Mouse (Mus musculus): ENCODE results near the gene Kcnip1.

Gene Kcnip1

GRCm38 (mm10) chr11:33980146-33980545, 12.8 kb downstream of the Kcnip1 start:
- no peak for DNase-seq

- DNase-seq = no peak
Measured at GRCm38 (mm10) chr11:33975121-33975520, 17.8 kb downstream of the Kcnip1 start.

- no peak for DNase-seq
Measured at GRCm38 (mm10) chr11:33974341-33975040, 18.5 kb downstream of the Kcnip1 start.

DNA sequence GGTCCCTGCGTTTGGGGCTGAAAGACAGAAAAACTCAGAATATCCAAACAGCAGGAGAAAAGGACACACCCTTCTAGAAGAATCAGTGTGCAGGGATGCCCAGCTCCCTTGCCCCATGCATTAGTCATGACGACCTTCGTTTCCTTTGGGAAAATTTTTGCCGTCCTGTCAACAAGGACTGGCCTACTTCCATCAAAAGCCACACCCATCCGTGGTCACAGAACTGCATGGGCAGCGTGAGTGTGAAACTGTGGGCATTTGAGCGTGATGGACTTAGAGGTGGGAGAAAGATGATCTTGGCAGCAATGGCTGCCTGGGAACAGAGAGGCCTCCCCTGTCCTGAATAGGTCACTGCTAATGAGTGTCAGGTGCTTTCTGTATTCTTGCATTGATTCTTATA, 20.8 kb downstream of the Kcnip1 start:
- no peak for DNase-seq

- no peak for DNase-seq
Measured at GRCm38 (mm10) chr11:33969199-33969598, 23.8 kb downstream of the Kcnip1 start.

GRCm38 (mm10) chr11:33967708-33968107, 25.2 kb downstream of the Kcnip1 start:
- DNase-seq = no peak

DNA sequence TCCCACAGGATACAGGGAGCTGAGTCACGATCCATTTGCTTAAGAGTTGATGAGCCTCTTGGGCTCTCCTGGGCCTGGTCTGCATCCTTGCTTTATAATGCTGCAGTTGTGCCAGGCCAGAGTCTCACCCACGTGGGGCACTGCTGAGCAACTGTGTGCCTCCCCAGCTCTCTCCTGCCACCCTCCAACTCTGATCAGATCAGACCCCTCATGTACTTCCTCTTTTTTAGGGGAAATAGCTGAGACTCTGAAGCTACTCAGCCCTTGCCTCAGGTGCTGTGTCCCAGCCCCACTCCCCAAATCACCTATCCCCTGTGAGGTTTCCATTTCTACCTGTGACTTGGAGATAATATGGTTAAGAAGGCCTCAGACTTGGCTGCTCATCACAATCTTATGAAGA, 27.6 kb downstream of the Kcnip1 start:
- no peak for DNase-seq

DNA sequence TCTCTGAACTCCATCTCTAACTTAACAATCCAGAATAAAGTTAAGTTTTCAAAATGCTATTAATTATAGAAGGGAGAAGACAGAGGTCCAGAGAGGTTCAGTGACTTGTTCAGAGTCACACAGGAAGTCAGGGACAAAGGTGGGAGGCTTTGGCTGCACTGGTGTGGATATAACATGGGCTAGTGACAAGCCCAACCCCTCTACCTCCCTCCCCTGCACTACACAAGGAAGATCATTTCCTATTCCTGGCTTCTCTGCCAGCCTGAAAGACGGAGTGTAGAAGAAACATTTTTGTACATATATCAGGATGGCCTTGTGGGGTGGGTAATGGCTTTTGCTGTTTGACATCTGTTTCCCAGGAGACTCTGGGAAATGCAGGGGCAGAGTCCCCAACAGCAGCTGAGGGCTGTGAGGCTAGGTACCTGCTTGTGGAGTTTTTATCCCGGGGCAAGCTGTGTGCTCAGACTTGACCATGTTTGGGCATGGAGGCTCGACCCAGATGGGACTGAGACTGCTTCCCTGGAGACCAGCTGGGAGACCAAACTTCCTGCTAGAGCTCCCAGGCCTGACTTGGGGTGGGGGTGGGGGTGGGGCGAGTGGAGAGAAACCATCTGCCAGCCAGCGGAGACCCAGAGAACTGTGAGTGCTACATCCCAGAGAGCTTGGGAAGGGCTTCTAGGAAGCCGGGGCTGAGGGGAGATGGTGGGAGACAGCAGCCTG, 30.1 kb downstream of the Kcnip1 start, which contains the start of gene Kcnmb1:
Gene Kcnmb1 (plus strand): TSS at position 326 of the 720 bp plus-strand sequence.
- DNase-seq = peak; percentile 12

DNA sequence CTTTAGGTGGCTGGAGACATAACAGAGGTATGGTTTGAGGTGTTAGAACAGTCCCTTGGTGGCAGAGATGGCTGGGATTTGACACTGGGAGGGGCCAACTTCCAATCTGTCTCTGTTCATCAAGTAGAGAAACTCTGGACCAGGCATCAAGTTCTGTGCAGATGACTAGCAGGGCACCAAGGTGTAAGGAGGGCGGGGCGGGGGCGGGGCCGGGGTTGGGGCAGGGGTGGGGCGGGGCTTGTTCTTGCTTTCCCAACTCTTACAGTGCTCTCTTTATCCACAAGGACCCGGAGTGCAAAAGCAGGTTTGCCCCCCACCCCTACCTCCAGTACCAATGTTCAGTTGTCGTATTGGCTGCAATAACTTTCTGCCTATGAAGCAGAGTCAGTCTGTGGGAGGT, 30.8 kb downstream of the Kcnip1 start:
- DNase-seq = no peak

- peak; percentile 49 for DNase-seq
Measured at GRCm38 (mm10) chr11:33958713-33959112, 34.2 kb downstream of the Kcnip1 start.

DNA sequence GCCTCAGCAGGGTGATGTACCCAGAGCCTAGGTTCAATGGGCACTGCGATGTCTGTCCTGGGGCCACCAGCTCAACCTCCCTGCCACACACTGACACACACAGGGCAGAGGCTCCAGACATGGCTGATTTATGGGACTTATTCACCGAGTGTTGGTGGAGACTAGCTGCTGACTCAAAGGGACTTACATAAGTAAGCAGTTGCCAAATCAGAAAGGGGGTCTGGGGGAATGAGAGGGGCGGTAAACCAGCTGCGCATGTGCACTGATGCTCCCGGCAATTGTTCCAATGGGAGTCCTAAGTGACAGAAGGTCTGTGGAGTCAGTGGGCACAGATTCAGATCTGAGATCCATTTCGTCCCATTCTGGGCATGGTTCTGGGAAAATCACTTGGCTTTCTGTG, 35.4 kb downstream of the Kcnip1 start:
- no peak for DNase-seq

DNA sequence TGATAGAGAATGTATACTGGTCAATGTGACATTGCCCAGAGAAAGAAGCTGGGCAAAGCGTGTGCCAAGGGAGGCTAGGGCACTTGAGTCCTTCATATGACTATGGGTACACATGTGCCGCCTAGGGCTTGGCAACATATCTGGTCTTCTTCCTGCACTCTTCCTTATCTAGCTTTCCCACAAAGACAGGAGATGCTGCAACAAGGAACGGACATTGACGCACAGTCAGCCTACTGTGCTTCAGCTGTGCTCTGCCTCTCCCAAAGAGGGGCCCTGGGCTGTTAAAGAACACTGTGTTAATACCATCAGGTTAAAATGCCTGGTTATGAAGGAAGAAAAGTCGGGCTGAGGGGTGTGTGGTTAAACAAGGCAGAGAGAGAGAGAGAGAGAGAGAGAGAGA, 36.3 kb downstream of the Kcnip1 start:
- DNase-seq = no peak

GRCm38 (mm10) chr11:33955982-33956381, 37.0 kb downstream of the Kcnip1 start:
- no peak for DNase-seq

DNA sequence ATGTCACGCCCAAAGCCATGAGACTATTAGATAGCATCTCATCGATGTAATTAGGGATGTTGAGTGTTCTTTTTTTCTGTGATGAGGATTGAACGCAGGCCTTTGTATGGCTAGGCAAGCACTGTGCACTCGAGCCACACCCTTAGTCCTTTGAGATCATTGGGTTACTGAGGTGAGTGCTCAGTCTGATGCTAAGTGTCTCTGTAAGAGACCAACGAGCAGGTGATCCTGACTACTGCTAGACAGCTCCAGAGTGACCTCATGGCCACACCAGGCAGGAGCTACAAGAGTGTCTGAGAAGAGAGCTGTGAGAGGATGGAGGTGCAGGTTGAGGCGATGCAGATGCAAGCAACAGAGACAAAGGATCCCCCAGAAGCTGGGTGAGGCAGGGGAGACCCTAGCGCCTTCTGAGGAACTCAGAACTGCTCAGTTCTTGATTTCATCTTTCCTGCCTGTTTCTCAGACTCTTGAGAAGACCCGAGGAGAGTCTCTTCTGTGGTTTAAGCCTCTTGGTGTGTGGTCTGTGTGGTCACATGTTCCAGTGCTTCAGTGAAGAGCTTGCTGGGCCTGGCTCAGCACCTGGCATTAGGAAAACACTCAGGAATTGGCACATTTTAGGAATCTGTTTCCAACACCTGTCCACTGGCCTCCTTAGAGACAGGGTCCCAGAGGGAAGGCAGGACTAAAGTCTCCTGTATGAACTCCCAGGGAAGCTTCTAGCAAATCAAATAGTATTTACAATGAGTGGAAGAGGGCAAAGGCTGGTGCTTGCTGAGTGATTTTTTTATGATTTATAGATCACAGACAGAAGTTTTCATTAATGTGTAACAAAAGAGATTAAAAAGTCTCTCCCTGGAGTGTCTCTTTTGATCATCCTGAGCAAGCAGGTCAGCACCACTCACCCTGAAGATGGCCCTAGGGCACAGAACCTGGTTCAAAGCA, 41.0 kb downstream of the Kcnip1 start:
- no peak for DNase-seq

- no peak for DNase-seq
Measured at GRCm38 (mm10) chr11:33951155-33951554, 41.8 kb downstream of the Kcnip1 start.

DNA sequence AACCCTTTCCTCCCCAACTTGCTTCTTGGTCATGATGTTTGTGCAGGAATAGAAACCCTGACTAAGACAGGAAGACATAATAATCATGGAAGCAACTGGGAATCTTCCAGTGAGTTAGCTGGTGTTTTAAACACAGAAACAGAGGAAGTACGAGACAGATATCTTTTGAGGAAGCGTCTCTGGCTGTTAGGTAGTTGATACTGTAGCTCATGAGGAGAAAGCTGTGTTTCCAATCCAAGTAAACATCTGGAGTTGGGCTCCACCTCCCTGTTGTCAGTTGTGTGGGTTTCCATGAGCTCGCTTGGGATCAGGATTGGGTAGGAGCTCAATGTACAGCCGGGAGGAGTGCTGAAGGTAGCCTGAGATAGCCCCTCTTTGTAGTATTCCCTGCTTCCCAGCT, 46.5 kb downstream of the Kcnip1 start:
- no peak for DNase-seq

DNA sequence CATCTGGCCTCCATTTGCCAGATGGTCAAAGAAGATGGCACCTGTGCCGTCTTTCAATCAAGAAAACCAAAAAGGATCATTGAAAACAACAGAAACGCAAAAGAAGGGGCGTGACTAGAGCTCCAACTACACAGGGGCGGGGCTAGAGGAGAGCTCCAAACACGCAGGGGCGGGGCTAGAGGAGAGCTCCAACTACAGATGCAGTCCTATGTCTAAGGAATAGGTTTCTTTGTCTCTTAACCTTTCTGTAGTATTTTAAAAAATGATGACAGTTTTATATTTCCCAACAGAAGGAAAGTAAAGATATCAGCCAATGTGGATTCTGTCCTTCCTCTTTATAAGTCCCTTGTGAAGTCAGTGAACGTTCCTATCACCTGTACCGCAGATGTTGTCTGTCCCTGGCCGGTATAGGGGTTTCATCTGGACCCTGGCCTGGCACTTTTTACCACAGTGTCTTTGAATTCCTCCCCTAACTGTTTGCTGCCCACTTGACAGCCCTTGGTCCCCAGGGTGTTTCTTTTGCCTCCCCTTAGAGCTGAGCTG, 48.1 kb downstream of the Kcnip1 start:
- DNase-seq = no peak

DNA sequence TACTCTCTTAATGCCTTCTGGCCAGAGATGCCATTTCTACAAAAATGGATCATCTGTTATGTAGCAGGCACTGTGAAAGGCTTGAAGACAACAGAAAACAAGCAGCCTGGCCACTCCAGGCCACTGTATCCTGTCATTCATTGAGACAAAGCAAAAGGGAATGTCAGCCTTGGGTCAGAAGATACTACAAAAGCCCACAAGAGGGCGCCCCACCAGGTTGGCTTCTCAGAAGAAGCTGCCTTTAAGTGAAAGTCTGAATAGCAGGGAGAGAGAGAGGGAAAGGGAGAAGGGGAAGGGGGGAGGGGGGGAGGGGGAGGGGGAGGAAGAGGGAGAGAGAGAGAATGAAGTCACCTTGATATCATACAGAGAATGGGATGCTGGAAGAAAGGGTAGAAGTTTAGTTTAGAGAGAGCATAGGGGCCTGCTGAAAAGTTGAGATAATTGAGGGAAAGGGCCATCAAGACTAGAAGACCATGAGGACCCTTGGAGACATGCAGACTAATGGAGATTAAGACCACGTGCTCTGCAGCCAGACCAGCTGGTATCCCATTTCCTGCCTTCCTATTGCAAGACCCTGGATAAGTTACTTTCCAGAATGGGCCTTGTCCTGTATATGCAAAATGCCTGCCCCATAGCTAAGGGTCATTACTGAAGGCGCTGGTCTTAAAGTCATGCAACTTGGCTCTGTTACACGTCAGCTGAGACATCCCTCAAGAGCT, 48.7 kb downstream of the Kcnip1 start:
- peak; percentile 29 for DNase-seq

DNA sequence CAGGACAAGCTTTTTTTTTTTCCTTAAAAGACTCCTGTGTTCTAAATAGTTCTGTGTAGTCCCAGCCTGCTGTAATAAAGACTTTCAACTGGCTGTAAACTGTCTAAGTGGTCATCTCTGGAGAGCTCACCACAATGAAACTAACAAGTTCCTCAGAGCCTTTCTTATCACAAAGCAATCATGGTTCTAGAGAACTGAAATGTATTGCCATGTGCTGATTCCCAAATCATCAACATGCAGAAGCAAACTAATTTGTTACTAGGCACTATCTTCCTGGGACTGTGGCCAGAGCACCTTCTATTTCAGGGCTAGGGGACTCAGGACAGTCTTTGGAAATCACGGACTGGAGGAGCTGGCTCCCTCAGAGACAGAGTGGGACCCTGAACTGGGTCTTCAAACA, 49.4 kb downstream of the Kcnip1 start:
- no peak for DNase-seq

- no peak for DNase-seq
Measured at GRCm38 (mm10) chr11:33939456-33940113, 53.4 kb downstream of the Kcnip1 start.

DNA sequence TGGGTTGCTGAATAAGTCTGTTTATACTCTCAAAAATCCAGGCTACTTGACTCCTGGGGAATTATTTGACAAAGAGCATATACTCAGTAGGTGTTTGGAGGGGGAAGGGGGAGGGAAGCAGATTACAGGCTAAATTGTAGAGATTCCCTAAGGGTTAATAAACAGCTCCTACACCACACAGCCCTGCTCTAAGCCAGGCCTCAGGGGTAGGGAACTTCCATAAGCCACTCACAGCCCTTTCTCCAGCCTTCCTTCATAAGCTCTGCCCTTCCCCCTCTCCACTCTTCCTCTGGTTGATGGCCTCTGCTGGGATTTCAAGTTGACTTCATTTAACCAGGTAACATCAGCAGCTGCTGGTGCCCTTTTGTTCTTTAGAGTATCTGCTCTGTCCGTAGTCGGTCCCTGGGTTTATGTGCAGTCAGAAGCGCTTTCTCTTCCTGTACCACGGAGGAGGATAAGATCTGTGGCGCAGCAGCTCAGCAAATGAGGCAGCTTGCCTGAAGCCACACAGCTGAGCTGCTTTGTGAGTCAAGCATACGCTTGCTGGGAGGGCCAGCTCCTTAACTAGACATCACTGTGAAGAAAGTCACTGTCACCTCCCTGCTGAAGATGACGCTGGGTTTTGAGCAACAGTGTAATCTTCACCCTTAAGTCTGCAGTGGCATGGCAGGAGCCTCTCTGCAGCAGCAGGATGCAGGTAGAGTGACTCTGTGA, 54.2 kb downstream of the Kcnip1 start:
- DNase-seq = peak; percentile 14

Measured in liver (tissue).